In the genomic region with DNA sequence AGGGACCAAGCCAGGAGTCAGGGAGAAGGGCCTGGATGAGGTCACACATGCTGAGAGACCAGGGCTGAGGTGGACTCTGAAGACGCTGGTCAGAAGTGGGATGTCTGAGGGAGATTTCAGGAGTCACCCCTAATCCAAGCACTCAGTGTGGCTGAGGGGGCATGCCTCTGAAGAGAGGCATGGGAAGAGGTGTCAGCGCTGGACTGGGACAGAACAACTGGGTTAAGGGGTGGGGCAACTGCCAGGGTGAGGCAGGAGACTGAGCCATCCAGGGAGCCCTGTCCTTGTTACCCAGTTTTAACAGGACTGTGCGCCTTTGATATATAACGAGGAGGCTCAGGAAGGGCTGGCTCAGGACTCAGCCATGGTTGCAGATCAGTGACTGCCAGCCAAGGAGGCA, we compare ENCODE assay signal across 11 mouse cellular contexts. TPM values are rescaled to one million over a fixed set of nuclear protein-coding genes. Genes with fewer than 3 reads are reported as not detected.
DNase-seq lines count a peak whose midpoint lies in the region; ATAC-seq and TF ChIP-seq lines count a peak whose summit lies in the region.
"Had no signal": no experiment of that assay in that cellular context is flagged by ENCODE, and none has a peak within 500 bp of the region (broad histone marks: within the 10 kb centered on the region; RNA-seq: fewer than 3 reads in every experiment).

No protein-coding gene starts in this region.

- no peak for ATAC-seq in lung, postnatal 0 days
- ATAC-seq: forebrain, embryonic 14.5 days had no signal

- no peaks in the 10 kb centered on the region for H3K9me3 ChIP-seq in lung, postnatal 0 days (ENCODE audit: low read length)
- H3K9me3 ChIP-seq: embryonic facial prominence, embryonic 12.5 days; limb, embryonic 15.5 days had no signal

- no peak overlapping the region for H3K9ac ChIP-seq in lung, postnatal 0 days (replicated peaks; ENCODE audit: low read depth)
- H3K9ac ChIP-seq: embryonic facial prominence, embryonic 12.5 days; limb, embryonic 15.5 days had no signal

- H3K4me1 ChIP-seq in brown adipose tissue, adult 24 weeks (ENCODE audit: control insufficient read depth, insufficient read depth, insufficient read length, low read length): peaks cover 2% of the 10 kb centered on the region; the same call in 1 of the 2 replicates
- peaks cover 3% of the 10 kb centered on the region; the same call in 1 of the 2 replicates for H3K4me1 ChIP-seq in lung, postnatal 0 days (ENCODE audit: insufficient read depth, low read depth, low read length)

- TF ChIP-seq EP300 in lung, postnatal 0 days (IDR thresholded peaks at IDR 0.05): no peak

- intact Hi-C loops in gastrocnemius, adult 2 months (cut with DNase I): no loop called here

- DNase-seq in gastrocnemius, adult 2 months: no peak
- no peak for DNase-seq in gastrocnemius, postnatal 4 days (ENCODE audit: low spot score in 2 of 2)
- DNase-seq in kidney, postnatal 14 days: peak; percentile 17
- no peak for DNase-seq in kidney, adult 8-10 months
- peak; percentile 17 for DNase-seq in lung, postnatal 0 days (ENCODE audit: low spot score)
- no peak for DNase-seq in gastrocnemius, postnatal 25 days
- no peak for DNase-seq in thymus, postnatal 4 days

- 45% methylated on average over 4 of the region's 4 CpGs for WGBS in lung, postnatal 0 days

- H3K4me3 ChIP-seq in gastrocnemius, adult 2 months: no peak overlapping the region
- no peak overlapping the region for H3K4me3 ChIP-seq in brown adipose tissue, adult 24 weeks (ENCODE audit: insufficient read depth, low read depth, low read length)
- H3K4me3 ChIP-seq in lung, postnatal 0 days (ENCODE audit: low read depth, low read length): no peak overlapping the region
- H3K4me3 ChIP-seq: embryonic facial prominence, embryonic 12.5 days; limb, embryonic 15.5 days had no signal

- no peak for TF ChIP-seq CTCF in gastrocnemius, adult 2 months (IDR thresholded peaks at IDR 0.05)
- TF ChIP-seq CTCF in lung, postnatal 0 days (IDR thresholded peaks at IDR 0.05): no peak

- H3K36me3 ChIP-seq in lung, postnatal 0 days (ENCODE audit: insufficient read depth, low read length): peaks cover 6% of the 10 kb centered on the region; the same call in 1 of the 2 replicates

- no peaks in the 10 kb centered on the region for H3K27me3 ChIP-seq in lung, postnatal 0 days (replicated peaks; ENCODE audit: insufficient read depth, low read length)
- H3K27me3 ChIP-seq: limb, embryonic 15.5 days had no signal

- H3K27ac ChIP-seq in gastrocnemius, adult 2 months: peak overlapping the region; percentile 70
- 0 out of 2 replicates have a peak overlapping the region, but pooled peaks have one; percentile 14 for H3K27ac ChIP-seq in brown adipose tissue, adult 24 weeks (replicated peaks; ENCODE audit: low read depth, low read length)
- H3K27ac ChIP-seq in lung, postnatal 0 days (ENCODE audit: low read length): peak overlapping the region; percentile 90
- H3K27ac ChIP-seq: embryonic facial prominence, embryonic 12.5 days; limb, embryonic 15.5 days had no signal

- 0 out of 2 replicates have a peak overlapping the region, but pooled peaks have one; percentile 12 for H3K4me2 ChIP-seq in lung, postnatal 0 days (replicated peaks; ENCODE audit: low read depth, low read length)

RNA-seq across cellular contexts. Expression of gene Blm, which starts 51.2 kb away (rescaled TPM):
- total RNA-seq in gastrocnemius, adult 2 months (2021): 1 to 10 TPM; 1.0 TPM
- 10 to 100 TPM in 1 of 2 experiments, 1 to 10 TPM in 1; 8.3 to 10.7 TPM for total RNA-seq in gastrocnemius, postnatal 4 days (2021)
- 1.2 and 2.1 TPM in 2 replicates for polyA plus RNA-seq in brown adipose tissue, adult 24 weeks (2012; ENCODE audit: insufficient read depth, insufficient read length, missing spikeins)
- 2.4 and 2.5 TPM in 2 replicates for polyA plus RNA-seq in lung, postnatal 0 days (2015; fragmentation: Nextera tagmentation; extraction: Ambion mirVana)
- total RNA-seq in gastrocnemius, postnatal 25 days (2021): 1 to 10 TPM in 1 of 2 experiments, under 1 TPM in 1; 0.94 to 1.3 TPM

Comparison
In these comparisons a context has a peak if more than half of its experiments do, and no peak if none do; other contexts are left out.
1. DNase-seq: peak in kidney, postnatal 14 days (single experiment) and lung, postnatal 0 days (single experiment); none in gastrocnemius, adult 2 months (single experiment), gastrocnemius, postnatal 4 days (0 of 2), kidney, adult 8-10 months (0 of 2), gastrocnemius, postnatal 25 days (single experiment) and thymus, postnatal 4 days (single experiment).
2. H3K27ac ChIP-seq: peak in every context shown above with its lines; median percentile 90 in lung, postnatal 0 days; 70 in gastrocnemius, adult 2 months; 14 in brown adipose tissue, adult 24 weeks.